Mouse (Mus musculus): ENCODE data around the gene Hoxc12. TPM values are rescaled to one million over a fixed set of nuclear protein-coding genes. Genes with fewer than 3 reads are reported as not detected.
A peak's percentile ranks its signal among the peaks of the same experiment; 100 is the strongest.

Gene Hoxc12
- polyA plus RNA-seq, 1 experiment from 2014 or later, result not detected

DNA sequence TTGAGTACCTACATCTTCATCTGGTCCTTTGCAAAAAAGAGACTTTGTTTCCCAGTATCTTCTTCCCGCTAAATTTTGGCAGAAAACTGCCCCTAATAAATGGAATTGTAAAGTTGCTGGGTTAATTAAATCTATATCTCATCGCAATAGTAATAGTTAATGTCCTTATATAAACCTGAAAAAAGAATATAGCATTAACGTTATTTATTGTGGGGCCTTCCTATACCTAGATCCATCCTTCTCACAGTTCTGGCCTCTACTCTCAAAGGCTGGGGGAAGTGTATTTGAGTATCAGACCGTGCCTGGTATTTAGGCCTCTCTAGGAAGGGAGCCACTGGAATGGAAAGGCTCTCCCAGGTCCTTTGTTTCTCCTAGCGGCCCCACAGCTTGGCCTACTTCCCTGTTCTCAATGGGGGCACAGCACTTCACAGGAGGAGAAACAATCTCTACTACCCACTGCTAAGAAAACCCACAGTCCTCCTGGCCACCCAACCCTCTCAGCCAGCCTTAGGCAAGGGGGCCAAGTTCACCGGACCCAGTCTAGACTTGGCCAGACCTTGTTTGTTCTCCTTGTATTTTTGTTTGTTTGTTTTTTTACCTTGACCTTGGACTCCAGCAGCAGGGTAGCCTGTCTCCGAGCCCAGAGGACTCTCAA lies 17.8 kb upstream of the Hoxc12 start:
- Histone ChIP-seq H3K9me3 (replicated peaks; ENCODE audit: control insufficient read depth, low read length) (no peaks in the 10 kb centered on the region; the same call in 1 of the 2 replicates), H3K4me1 (ENCODE audit: control insufficient read depth, insufficient read depth, low read length) (peaks cover 3% of the 10 kb centered on the region; the same call in 1 of the 2 replicates), H3K36me3 (ENCODE audit: control insufficient read depth, insufficient read depth) (no peaks in the 10 kb centered on the region), H3K27me3 (ENCODE audit: control insufficient read depth, insufficient read depth, low read length) (peaks cover 90% of the 10 kb centered on the region), H3K4me2 (ENCODE audit: low read depth, low read length) (no peak overlapping the region), H3K4me3 (ENCODE audit: low read length) (no peak overlapping the region), H3K27ac (ENCODE audit: low read length) (no peak overlapping the region), H3K9ac (ENCODE audit: low read length) (no peak overlapping the region)
- no peak for ATAC-seq (replicated peaks; ENCODE audit: extremely low read depth, insufficient read depth, low FRiP score)
- WGBS, result 2% methylated on average over 7 of the region's 7 CpGs

DNA sequence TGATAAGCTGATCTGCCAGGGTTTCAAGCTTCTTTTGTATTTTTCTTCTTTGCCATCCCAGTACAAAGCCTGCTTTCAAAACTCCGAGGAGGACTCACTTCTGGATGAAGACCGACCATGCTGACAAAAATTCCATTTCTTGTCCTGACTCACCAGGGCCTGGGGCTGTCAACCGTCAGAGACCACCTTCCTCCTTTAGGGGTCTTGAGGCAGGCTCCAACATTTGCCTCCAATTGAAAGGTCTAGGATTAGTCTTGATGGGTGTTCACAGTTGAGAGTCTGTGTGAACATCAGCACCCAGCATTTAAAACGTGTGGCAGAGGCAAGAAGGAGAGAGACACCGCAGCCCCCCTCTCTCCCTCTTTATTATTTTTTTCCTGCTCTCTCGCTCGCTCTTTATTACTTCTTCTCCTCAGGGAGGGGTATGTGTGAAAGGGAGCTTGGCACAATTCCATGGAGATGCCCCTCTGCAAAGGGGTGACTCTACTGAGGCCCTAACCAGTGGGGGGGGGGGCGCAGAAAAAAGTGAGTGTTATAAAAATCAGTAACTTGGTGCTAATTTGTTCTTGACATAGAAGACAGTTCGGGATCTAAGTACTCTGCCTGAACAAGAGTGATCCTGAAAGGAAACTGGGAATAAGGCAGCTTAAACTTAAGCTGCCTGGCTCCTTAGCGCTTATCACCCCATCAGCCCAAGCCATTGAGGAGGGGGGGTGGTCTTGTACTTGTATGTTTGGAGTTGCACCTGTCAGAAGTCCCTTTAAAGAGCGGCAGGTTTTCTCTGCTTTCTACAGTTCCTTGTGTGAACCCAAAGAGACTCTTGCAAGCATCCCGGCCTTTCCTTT lies 17.0 kb upstream of the Hoxc12 start:
- 5% methylated on average over 12 of the region's 12 CpGs for WGBS
- H3K9me3 ChIP-seq (replicated peaks; ENCODE audit: control insufficient read depth, low read length), result no peaks in the 10 kb centered on the region; the same call in 1 of the 2 replicates
- ATAC-seq (replicated peaks; ENCODE audit: extremely low read depth, insufficient read depth, low FRiP score), result no peak
- H3K4me1 ChIP-seq (ENCODE audit: control insufficient read depth, insufficient read depth, low read length), result peaks cover 3% of the 10 kb centered on the region; the same call in 1 of the 2 replicates
- no peak overlapping the region for H3K9ac ChIP-seq (ENCODE audit: low read length)
- H3K36me3 ChIP-seq (ENCODE audit: control insufficient read depth, insufficient read depth), result no peaks in the 10 kb centered on the region
- no peak overlapping the region for H3K4me3 ChIP-seq (ENCODE audit: low read length)
- H3K27me3 ChIP-seq (ENCODE audit: control insufficient read depth, insufficient read depth, low read length), result peaks cover 93% of the 10 kb centered on the region
- no peak overlapping the region for H3K27ac ChIP-seq (ENCODE audit: low read length)
- no peak overlapping the region for H3K4me2 ChIP-seq (ENCODE audit: low read depth, low read length)

DNA sequence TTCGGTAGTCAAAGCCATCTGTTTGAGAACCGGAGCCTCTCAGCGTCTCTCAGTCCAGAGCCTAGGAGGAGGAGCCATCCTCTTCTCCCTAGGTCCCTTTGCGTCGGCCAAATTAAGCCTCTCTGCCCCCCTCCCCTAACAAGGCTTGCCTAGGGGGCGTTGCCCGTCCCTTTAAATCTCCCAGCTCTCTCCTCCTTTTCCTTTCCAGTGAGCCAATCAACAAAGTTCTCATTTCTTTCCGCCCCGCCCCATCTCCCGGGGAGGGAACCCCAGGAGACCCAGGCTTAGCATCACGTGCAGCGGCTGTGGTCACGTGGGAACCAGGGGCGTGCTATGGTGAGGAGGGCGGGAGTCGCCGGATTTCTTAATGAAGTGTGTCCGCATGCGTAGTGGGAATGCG lies 15.9 kb upstream of the Hoxc12 start:
- Histone ChIP-seq H3K4me1 (ENCODE audit: control insufficient read depth, insufficient read depth, low read length) (peaks cover 3% of the 10 kb centered on the region; the same call in 1 of the 2 replicates), H3K27me3 (ENCODE audit: control insufficient read depth, insufficient read depth, low read length) (peaks cover 95% of the 10 kb centered on the region), H3K9me3 (replicated peaks; ENCODE audit: control insufficient read depth, low read length) (no peaks in the 10 kb centered on the region; the same call in 1 of the 2 replicates), H3K4me3 (ENCODE audit: low read length) (peak overlapping the region; percentile 34), H3K9ac (ENCODE audit: low read length) (no peak overlapping the region), H3K27ac (ENCODE audit: low read length) (no peak overlapping the region), H3K36me3 (ENCODE audit: control insufficient read depth, insufficient read depth) (no peaks in the 10 kb centered on the region), H3K4me2 (ENCODE audit: low read depth, low read length) (peak overlapping the region; percentile 38)
- WGBS, result under 1% methylated on average over 17 of the region's 20 CpGs
- no peak; the same call in 1 of the 2 replicates for ATAC-seq (replicated peaks; ENCODE audit: extremely low read depth, insufficient read depth, low FRiP score)

DNA sequence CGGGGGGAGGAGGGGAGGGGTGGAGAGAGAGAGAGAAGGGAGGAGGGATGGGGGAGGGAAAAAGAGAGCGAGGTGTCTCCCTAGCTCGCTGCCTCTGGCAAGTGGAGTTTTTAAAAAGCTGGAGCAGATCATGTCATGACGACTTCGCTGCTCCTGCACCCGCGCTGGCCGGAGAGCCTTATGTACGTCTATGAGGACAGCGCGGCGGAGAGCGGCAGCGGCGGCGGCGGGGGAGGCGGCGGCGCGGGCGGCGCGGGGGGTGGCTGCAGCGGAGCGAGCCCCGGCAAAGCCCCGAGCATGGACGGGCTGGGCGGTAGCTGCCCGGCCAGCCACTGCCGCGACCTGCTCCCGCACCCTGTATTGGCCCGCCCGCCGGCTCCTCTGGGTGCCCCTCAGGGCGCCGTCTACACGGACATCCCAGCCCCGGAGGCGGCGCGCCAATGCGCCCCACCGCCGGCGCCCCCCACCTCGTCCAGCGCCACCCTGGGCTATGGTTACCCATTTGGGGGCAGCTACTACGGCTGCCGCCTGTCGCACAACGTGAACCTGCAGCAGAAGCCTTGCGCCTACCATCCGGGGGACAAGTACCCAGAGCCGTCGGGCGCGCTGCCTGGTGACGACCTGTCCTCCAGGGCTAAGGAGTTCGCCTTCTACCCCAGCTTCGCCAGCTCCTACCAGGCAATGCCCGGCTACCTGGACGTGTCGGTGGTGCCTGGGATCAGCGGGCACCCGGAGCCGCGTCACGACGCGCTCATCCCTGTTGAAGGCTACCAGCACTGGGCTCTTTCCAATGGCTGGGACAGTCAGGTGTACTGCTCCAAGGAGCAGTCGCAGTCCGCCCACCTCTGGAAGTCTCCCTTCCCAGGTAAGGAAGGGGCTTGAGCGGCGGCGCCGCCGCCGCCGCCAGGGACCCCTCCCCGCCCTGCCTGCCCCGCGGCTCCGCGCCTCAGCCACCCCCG lies 15.2 kb upstream of the Hoxc12 start, which contains the start of gene Hoxc13:
TSS of gene Hoxc13 (plus strand) at position 51 of the 959 bp plus-strand sequence.
- Histone ChIP-seq H3K4me3 (ENCODE audit: low read length) (peak within 1 kb of the TSS; percentile 34), H3K27me3 (ENCODE audit: control insufficient read depth, insufficient read depth, low read length) (peaks cover 95% of the 10 kb centered on the region), H3K9me3 (replicated peaks; ENCODE audit: control insufficient read depth, low read length) (no peaks in the 10 kb centered on the region; the same call in 1 of the 2 replicates), H3K27ac (ENCODE audit: low read length) (no peak within 1 kb of the TSS), H3K4me2 (ENCODE audit: low read depth, low read length) (peak within 1 kb of the TSS; percentile 38), H3K9ac (ENCODE audit: low read length) (no peak within 1 kb of the TSS), H3K4me1 (ENCODE audit: control insufficient read depth, insufficient read depth, low read length) (peaks cover 3% of the 10 kb centered on the region; the same call in 1 of the 2 replicates), H3K36me3 (ENCODE audit: control insufficient read depth, insufficient read depth) (no peaks in the 10 kb centered on the region)
- under 1% methylated on average over 86 of the region's 88 CpGs for WGBS
- ATAC-seq (replicated peaks; ENCODE audit: extremely low read depth, insufficient read depth, low FRiP score), result no peak

DNA sequence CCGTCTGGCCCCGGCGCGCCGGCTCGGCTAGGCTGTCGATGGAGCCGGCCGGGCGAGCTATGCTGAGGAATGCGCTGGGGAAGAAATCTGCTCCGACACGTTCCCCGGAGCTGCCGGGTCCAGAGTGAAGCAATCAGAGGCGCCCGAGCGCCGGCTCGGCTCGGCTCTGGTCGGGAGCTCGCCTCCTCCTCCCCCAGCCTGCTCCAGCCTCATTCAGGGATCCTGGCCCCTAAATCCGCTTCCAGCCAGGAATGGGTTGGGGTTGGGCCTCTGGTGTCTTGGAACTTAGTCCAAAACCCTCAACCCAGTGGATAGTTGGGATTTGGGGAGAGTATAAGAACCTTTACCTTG lies 14.6 kb upstream of the Hoxc12 start:
- Histone ChIP-seq H3K4me1 (ENCODE audit: control insufficient read depth, insufficient read depth, low read length) (peaks cover 3% of the 10 kb centered on the region; the same call in 1 of the 2 replicates), H3K4me3 (ENCODE audit: low read length) (no peak overlapping the region), H3K27ac (ENCODE audit: low read length) (no peak overlapping the region), H3K9me3 (replicated peaks; ENCODE audit: control insufficient read depth, low read length) (no peaks in the 10 kb centered on the region; the same call in 1 of the 2 replicates), H3K4me2 (ENCODE audit: low read depth, low read length) (no peak overlapping the region), H3K27me3 (ENCODE audit: control insufficient read depth, insufficient read depth, low read length) (peaks cover 95% of the 10 kb centered on the region), H3K9ac (ENCODE audit: low read length) (no peak overlapping the region), H3K36me3 (ENCODE audit: control insufficient read depth, insufficient read depth) (no peaks in the 10 kb centered on the region)
- no peak for ATAC-seq (replicated peaks; ENCODE audit: extremely low read depth, insufficient read depth, low FRiP score)
- 1% methylated on average over 24 of the region's 24 CpGs for WGBS

DNA sequence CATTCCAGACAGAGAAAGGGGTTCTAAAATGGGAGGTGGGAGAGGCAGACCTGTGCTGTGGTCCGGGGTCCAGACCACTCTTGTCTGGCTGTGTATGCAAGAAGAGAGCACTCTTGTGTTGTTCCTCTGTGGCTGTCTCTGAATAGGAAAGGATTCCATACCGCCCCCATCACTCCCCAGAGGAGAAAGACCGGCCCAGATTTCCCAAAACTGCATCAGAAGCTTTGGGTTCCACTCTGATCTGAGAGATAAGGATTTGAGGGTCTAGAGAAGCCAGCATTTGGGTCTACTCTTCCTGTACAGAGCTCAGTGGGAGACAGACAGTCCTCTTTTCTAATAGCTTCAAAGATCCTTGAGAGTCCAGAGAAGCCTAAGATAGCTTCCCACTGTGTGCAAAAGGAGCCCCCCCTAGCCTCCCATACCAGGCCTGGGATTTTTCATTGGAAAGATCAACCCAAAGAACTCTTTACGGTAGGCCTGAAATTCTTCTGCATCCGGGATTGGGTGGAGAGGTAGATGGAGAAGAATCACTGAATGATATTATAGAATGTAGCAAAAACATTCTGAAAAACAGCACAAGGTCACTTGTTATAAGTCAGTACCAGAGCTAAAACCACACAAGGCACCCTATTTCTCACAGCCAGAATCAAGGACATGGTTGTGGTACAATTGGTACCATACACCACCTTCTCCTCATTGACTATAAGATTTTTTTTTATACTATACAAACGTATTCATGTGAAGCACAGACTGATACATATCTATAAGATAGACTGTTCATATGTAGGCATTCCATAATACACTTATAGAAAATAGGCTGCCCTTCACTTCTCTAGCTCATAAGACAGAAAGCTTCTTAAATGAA lies 13.7 kb upstream of the Hoxc12 start:
- 13% methylated on average over 6 of the region's 6 CpGs for WGBS
- H3K9me3 ChIP-seq (replicated peaks; ENCODE audit: control insufficient read depth, low read length), result no peaks in the 10 kb centered on the region
- H3K27me3 ChIP-seq (ENCODE audit: control insufficient read depth, insufficient read depth, low read length), result peaks cover 95% of the 10 kb centered on the region
- no peak overlapping the region for H3K27ac ChIP-seq (ENCODE audit: low read length)
- H3K4me1 ChIP-seq (ENCODE audit: control insufficient read depth, insufficient read depth, low read length), result peaks cover 3% of the 10 kb centered on the region; the same call in 1 of the 2 replicates
- no peak for ATAC-seq (replicated peaks; ENCODE audit: extremely low read depth, insufficient read depth, low FRiP score)
- no peak overlapping the region for H3K4me3 ChIP-seq (ENCODE audit: low read length)
- no peak overlapping the region for H3K9ac ChIP-seq (ENCODE audit: low read length)
- no peak overlapping the region for H3K4me2 ChIP-seq (ENCODE audit: low read depth, low read length)
- H3K36me3 ChIP-seq (ENCODE audit: control insufficient read depth, insufficient read depth), result no peaks in the 10 kb centered on the region

DNA sequence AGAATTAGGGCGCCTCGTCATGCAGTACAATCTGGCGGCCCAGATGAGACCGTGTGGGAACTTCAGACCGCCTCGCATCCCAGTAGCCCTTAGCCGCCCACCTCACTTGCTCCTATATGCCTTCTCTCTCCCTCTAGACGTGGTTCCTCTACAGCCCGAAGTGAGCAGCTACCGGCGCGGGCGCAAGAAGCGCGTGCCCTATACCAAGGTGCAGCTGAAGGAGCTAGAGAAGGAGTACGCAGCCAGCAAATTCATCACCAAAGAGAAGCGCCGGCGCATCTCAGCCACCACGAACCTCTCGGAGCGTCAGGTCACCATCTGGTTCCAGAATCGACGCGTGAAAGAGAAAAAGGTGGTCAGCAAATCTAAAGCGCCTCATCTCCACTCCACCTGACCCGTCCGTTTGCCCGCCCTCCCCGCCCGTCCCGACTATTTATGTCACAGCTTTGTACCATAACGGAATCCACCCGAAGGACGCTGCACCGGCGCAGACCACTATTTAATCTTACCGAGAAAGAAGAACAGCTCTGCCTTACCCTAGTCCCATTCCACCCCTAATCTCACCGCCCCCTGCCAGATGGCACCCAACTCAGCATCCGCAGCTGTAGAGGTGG lies 9.4 kb upstream of the Hoxc12 start:
- no peak overlapping the region for H3K4me2 ChIP-seq (ENCODE audit: low read depth, low read length)
- H3K4me3 ChIP-seq (ENCODE audit: low read length), result no peak overlapping the region
- no peak overlapping the region for H3K27ac ChIP-seq (ENCODE audit: low read length)
- WGBS, result 2% methylated on average over 40 of the region's 40 CpGs
- H3K9me3 ChIP-seq (replicated peaks; ENCODE audit: control insufficient read depth, low read length), result no peaks in the 10 kb centered on the region
- ATAC-seq (replicated peaks; ENCODE audit: extremely low read depth, insufficient read depth, low FRiP score), result no peak
- no peak overlapping the region for H3K9ac ChIP-seq (ENCODE audit: low read length)
- H3K36me3 ChIP-seq (ENCODE audit: control insufficient read depth, insufficient read depth), result no peaks in the 10 kb centered on the region
- H3K27me3 ChIP-seq (ENCODE audit: control insufficient read depth, insufficient read depth, low read length), result peaks cover 96% of the 10 kb centered on the region
- no peaks in the 10 kb centered on the region for H3K4me1 ChIP-seq (ENCODE audit: control insufficient read depth, insufficient read depth, low read length)
